Mouse (Mus musculus) retina, postnatal 1 day (tissue): ENCODE results near the gene Dnajb12.

Experiments
- DNase-seq: peaks from one replicate; pipeline ENCODE4 v3.0.0-alpha.2; 2012

Dnajb12 gene

DNA sequence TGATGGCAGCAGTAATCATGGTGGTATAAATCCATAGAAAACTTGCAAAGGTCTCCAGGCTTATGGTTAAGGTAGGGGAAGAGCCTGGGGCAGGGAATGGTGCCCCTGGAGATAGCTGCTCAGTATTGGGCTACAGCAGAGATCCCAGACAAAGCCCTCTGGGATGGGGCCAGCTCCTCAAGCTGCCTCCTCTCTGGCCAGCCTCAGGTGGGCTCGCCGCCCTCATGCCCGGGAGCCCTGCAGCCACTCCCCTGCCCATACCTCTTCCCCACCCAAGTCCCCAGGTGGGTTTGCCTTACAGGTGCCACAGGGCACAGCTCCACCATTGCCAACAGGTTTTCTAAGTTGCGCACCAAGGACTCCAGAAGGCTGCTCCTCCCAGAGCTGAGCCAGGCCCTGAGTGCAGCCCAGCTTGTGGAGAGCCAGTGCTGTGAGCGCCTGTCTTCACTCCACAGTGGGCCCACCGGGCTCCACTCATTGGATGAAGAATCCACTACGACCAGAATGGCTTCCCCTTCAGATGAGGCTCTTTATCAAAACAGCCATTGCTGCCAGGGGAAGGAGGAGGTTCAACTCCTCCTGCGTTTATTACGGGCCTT is 18.9 kb downstream of the Dnajb12 start:
- no peak for DNase-seq

DNA sequence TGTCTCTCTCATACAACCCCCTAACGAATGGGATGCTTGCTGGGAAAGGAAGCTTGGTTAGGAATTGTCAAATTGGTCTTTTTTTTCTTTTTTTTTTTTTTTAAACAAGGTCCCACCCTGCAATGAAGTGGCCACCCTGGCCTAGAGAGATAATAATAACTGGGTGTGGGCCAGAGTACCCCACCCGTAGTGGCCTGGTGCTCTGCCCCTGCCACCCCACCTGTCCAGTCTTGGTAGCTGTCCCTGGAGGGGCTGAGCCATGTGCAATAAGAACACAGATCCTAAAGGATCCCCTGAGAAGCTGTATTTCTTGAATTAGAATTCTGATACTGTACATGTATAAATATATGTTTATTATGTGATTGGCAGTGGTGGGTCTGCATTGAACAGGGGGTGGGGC is 19.6 kb downstream of the Dnajb12 start:
- DNase-seq = no peak

GRCm38 (mm10) chr10:59899341-59900173 is 20.2 kb downstream of the Dnajb12 start:
- DNase-seq = peak; percentile 97

DNA sequence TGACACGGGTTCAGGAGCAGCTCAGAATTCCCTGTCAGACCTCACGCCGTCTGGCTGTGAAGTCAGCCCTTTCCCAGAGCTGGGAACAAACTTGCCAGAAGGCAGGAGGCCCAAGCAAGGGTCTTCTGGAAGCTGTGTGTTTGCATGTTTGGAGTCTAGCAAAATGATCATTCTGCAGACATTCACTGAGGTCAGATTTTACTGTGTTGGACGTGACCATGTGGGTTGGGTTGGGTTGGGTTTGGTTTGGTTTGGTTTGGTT is 20.7 kb downstream of the Dnajb12 start:
- DNase-seq = no peak

GRCm38 (mm10) chr10:59900939-59901338 is 21.6 kb downstream of the Dnajb12 start:
- DNase-seq = peak; percentile 63

- DNase-seq = no peak
Measured at GRCm38 (mm10) chr10:59901463-59901862, 22.1 kb downstream of the Dnajb12 start.

- DNase-seq = no peak
Measured at GRCm38 (mm10) chr10:59901986-59902605, 22.7 kb downstream of the Dnajb12 start.

DNA sequence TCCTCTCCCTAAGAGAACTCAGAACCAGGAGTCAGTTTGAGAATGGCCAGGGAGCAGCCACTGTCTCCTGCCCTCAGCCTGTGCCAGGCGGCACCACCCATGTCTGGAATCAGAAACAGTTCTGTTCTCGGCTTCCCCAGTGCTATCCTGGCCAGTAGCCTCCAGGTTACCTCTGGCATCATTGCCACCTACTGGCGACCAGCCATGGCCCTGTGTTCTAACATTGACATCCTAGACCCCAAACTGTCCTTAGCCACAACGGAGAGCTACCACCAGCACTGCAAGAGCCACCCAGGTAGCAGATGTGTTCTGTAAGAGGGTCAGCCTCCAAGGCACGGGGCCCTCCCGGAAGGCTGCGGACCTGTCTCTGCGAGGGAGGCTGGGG is 23.2 kb downstream of the Dnajb12 start:
- no peak for DNase-seq

DNA sequence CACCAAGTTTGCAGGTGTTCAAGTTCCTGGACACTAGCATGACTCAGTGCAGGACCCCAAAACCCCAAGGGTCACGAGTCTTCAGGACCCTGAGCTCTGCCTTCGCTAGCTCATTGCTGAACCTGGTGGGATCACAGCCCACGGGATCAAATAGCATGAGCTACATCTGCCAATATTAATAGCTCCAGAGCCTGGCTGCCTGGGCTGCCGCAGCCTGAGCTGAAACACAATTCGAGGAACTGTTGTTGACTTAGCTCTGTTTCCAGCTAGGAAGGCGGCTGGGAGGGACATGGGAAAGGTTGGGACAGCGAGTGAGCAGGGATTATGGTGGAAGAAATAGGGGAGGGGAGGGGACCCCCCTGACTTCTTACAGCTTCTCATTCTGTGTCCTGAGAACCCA is 23.8 kb downstream of the Dnajb12 start:
- no peak for DNase-seq

- DNase-seq = no peak
Measured at GRCm38 (mm10) chr10:59907080-59907609, 27.8 kb downstream of the Dnajb12 start.

- DNase-seq = peak; percentile 55
Measured at GRCm38 (mm10) chr10:59907695-59908299, 28.4 kb downstream of the Dnajb12 start.

DNA sequence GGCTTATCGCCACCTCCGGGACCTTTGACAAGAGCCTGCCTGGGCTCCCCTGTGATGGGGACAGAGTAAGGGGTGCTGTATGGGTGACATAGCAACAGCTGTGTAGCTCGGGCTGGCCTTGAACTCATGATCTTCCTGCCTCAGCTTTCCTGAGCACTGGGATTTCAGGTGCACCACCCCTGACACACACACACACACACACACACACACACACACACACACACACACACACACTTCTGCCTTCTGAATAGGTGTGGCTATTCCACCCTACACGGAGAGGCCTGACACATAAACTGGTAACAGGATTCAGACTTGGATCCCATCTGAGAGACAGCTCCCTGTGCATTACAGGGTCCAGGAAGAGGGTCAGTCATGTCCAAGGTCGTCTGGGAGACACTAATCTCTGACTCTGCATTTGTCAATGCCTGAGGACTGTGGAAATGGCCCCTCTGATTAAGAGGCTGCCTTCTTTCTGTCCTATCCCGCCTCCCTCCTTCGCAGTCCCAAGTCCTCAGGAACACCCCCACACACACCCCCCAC is 29.5 kb downstream of the Dnajb12 start:
- DNase-seq = no peak

- no peak for DNase-seq
Measured at GRCm38 (mm10) chr10:59909357-59909847, 30.0 kb downstream of the Dnajb12 start.

DNA sequence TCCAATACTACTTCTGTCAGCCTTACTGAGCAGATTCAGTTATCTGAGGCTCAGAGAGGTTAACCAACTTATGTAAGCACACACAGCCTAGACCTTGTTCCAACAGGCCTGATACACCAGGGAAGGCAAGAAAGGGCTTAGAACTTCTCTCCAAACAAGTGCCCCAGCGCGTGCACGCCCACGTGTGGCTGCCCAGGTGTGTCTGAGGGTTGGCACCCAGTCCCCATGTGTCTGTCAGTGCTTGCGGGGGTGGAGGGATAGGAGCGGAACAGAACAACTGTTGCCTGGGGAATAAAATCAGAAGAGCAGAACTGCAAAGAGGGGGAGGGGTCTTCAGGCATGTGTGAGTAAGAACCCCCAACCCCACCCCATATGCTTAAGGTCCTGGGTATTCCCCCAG is 31.7 kb downstream of the Dnajb12 start:
- DNase-seq = no peak

- DNase-seq = peak; percentile 76
Measured at GRCm38 (mm10) chr10:59911561-59912198, 32.3 kb downstream of the Dnajb12 start.

DNA sequence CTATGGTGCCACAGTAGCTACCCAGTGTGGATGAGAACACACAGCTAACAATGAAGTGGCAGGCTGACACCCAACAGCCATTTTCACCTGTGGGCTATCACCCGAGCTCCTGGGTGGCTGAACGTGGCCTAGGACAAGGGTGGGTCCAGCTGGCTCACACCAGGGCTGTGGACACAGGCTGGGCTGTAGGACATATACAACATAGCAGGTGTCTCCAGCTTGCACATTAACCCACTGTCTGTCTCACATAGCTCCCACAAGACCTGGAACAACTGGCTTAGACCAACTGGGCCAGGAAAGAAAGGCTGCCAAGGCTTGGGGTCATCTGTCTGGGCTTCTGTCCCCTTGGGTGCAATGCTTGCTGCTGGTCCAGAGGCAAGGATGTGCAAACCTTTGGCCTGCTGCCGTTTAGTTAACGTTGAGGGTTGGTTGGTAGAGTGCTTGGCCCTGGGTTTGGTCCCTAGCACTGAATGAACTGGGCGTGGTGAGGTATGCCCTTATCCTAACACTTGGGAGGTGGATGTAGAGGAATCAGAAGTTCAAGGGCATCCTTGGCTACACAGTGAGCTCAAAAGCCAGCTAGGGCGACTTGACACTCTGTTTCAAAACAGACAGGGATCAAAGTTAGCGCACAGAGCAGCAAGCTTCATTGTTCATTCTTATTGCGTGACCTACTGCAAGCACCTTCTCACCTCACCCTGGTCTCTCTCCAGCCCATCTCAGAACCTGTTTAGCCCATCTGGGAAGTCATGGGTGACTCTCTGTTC is 36.0 kb downstream of the Dnajb12 start:
- DNase-seq = no peak

- DNase-seq = no peak
Measured at GRCm38 (mm10) chr10:59916159-59916558, 36.8 kb downstream of the Dnajb12 start.

- peak; percentile 82 for DNase-seq
Measured at GRCm38 (mm10) chr10:59916649-59917048, 37.3 kb downstream of the Dnajb12 start.

- DNase-seq = no peak
Measured at GRCm38 (mm10) chr10:59918111-59918510, 38.8 kb downstream of the Dnajb12 start.

- no peak for DNase-seq
Measured at GRCm38 (mm10) chr10:59919494-59920181, 40.3 kb downstream of the Dnajb12 start.

GRCm38 (mm10) chr10:59920485-59920809 is 41.1 kb downstream of the Dnajb12 start:
- DNase-seq = no peak
